Mouse (Mus musculus) stomach, embryonic 14.5 days (tissue): ENCODE measurements around the gene A4galt. TPM values are rescaled to one million over a fixed set of nuclear protein-coding genes. Genes with fewer than 3 reads are reported as not detected.

ENCODE experiments used
- ATAC-seq: fragments of 200-750 bp; cut with Nextera tagmentation; 2 replicates; pipeline ENCODE4 v1.8.0; 2017; ENCODE audit warnings: low read depth, moderate TSS enrichment; ENCODE audit not compliant: insufficient number of reproducible peaks, insufficient read depth, low FRiP score
- H3K27ac ChIP-seq: fragments of 300-500 bp; sonication (generic); 2 replicates; pipeline ENCODE4 v1.5.1; 2014; ENCODE audit warnings: mild to moderate bottlenecking, low read length, moderate library complexity, mixed read lengths
- H3K27me3 ChIP-seq: fragments of 300-500 bp; sonication (generic); 2 replicates; pipeline ENCODE4 v1.6.1; 2014; ENCODE audit warnings: low read length, control low read depth, mixed read lengths; ENCODE audit not compliant: control insufficient read depth, insufficient read depth
- H3K36me3 ChIP-seq: fragments of 300-500 bp; sonication (generic); 2 replicates; pipeline ENCODE4 v1.6.1; 2014; ENCODE audit warnings: mild to moderate bottlenecking, control low read depth, low read length, moderate library complexity, mixed read lengths; ENCODE audit not compliant: control insufficient read depth, insufficient read depth
- H3K4me1 ChIP-seq: fragments of 300-500 bp; sonication (generic); 2 replicates; pipeline ENCODE4 v1.6.1; 2014; ENCODE audit warnings: low read length, control low read depth, mixed read lengths; ENCODE audit not compliant: control insufficient read depth, insufficient read depth
- H3K4me2 ChIP-seq: fragments of 300-500 bp; sonication (generic); replicated peaks from 2 replicates; pipeline ENCODE4 v1.6.1; 2014; ENCODE audit warnings: low read depth, low read length, control low read depth
- H3K4me3 ChIP-seq: fragments of 300-500 bp; sonication (generic); 2 replicates; pipeline ENCODE4 v1.5.1; 2014; ENCODE audit warnings: low read depth, low read length, control low read depth
- H3K9ac ChIP-seq: fragments of 300-500 bp; sonication (generic); replicated peaks from 2 replicates; pipeline ENCODE4 v1.6.1; 2014; ENCODE audit warnings: low read depth, mild to moderate bottlenecking, control low read depth, low read length, moderate library complexity, mixed read lengths
- H3K9me3 ChIP-seq: fragments of 300-500 bp; sonication (generic); 2 replicates; pipeline ENCODE4 v1.6.1; 2016; ENCODE audit warnings: low read depth, low read length, control low read depth; ENCODE audit not compliant: control insufficient read depth
- WGBS: fragments of 180-500 bp; shearing (Covaris S2); extraction: QIAGEN DNeasy Blood & Tissue Kit; methylation state at CpG from one replicate; pipeline ENCODE4 v1.1.7; 2014; 5-methylcytosine and 5-hydroxymethylcytosine counted together
- polyA plus RNA-seq: library from polyadenylated mRNA; unstranded; fragments of >200 nt; fragmentation: Nextera tagmentation; extraction: Ambion mirVana; gene quantifications from 2 replicates; pipeline ENCODE4 v1.2.1, GENCODE M21; 2014

A4galt gene
- polyA plus RNA-seq, 1 experiment from 2014 or later = 9.6 TPM

DNA sequence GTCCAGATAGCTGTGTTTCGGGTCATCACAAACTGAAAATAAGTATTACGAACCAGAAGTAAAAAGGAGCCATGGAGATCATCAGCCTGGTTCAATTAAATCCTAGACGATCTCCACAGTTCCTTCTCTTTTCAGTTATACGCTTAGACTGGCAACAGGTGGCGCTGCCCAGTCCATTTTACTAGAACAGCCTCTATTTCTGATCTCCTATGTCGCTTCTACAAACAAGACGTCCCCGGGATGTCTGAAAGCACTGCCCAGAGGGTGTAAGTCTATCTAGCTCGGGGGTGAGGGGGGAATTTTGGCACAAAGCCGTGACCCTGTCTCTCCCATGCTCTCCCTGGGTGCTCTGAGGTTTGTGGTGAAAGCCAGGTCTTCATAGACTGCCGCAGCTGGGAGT lies 41.3 kb downstream of the A4galt start:
- Histone ChIP-seq H3K9me3 (no peaks in the 10 kb centered on the region), H3K4me2 (peak overlapping the region; percentile 44), H3K4me3 (peak overlapping the region; percentile 24), H3K9ac (no peak overlapping the region), H3K4me1 (0 out of 2 replicates have a peak, but pooled peaks cover 3% of the 10 kb centered on the region), H3K27ac (no peak overlapping the region), H3K36me3 (no peaks in the 10 kb centered on the region), H3K27me3 (no peaks in the 10 kb centered on the region)
- ATAC-seq = 0 out of 2 replicates have a peak, but pooled peaks have one; percentile 21
- 13% methylated on average over 11 of the region's 11 CpGs for WGBS

DNA sequence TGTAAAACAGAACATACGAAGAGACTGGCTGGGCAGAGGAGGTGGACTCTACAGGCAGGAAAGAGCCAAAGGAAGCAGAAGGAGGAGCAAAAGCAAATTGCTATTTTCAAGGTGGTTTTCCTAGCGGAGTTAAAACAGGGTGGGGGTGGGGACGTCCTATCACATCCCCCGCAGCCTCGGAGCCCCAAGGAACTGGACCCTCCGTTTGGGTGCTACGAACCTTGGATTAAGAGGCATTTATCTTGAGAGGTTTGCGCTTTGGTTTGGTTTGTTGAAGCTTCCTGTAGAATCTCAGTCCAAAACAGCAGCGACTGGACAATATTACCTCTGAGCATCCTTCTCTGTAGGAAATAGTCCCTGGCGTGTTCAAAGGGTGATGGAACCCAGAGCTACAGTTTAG lies 41.9 kb downstream of the A4galt start:
- ATAC-seq = no peak
- H3K27ac ChIP-seq = no peak overlapping the region
- no peaks in the 10 kb centered on the region for H3K9me3 ChIP-seq
- 0 out of 2 replicates have a peak, but pooled peaks cover 3% of the 10 kb centered on the region for H3K4me1 ChIP-seq
- WGBS = 11% methylated on average over 10 of the region's 10 CpGs
- peak overlapping the region; percentile 44 for H3K4me2 ChIP-seq
- H3K27me3 ChIP-seq = no peaks in the 10 kb centered on the region
- peak overlapping the region; percentile 24 for H3K4me3 ChIP-seq
- H3K36me3 ChIP-seq = no peaks in the 10 kb centered on the region
- no peak overlapping the region for H3K9ac ChIP-seq

- Histone ChIP-seq H3K4me1 (0 out of 2 replicates have a peak, but pooled peaks cover 3% of the 10 kb centered on the region), H3K4me3 (peak overlapping the region; percentile 24), H3K9ac (no peak overlapping the region), H3K9me3 (no peaks in the 10 kb centered on the region), H3K4me2 (peak overlapping the region; percentile 44), H3K36me3 (no peaks in the 10 kb centered on the region), H3K27ac (no peak overlapping the region), H3K27me3 (no peaks in the 10 kb centered on the region)
- WGBS = 43% methylated on average over 4 of the region's 4 CpGs
- ATAC-seq = no peak
Observed at GRCm38 (mm10) chr15:83209092-83209695, 42.4 kb downstream of the A4galt start.

- no peaks in the 10 kb centered on the region for H3K27me3 ChIP-seq
- no peaks in the 10 kb centered on the region for H3K36me3 ChIP-seq
- no peak overlapping the region for H3K27ac ChIP-seq
- H3K4me3 ChIP-seq = no peak overlapping the region
- 20% methylated on average over 10 of the region's 10 CpGs for WGBS
- no peak for ATAC-seq
- H3K9ac ChIP-seq = no peak overlapping the region
- H3K4me2 ChIP-seq = no peak overlapping the region
- H3K9me3 ChIP-seq = no peaks in the 10 kb centered on the region
- H3K4me1 ChIP-seq = 0 out of 2 replicates have a peak, but pooled peaks cover 2% of the 10 kb centered on the region
Observed at GRCm38 (mm10) chr15:83204731-83205451, 46.7 kb downstream of the A4galt start.

- Histone ChIP-seq H3K4me2 (no peak overlapping the region), H3K27ac (no peak overlapping the region), H3K4me1 (no peaks in the 10 kb centered on the region), H3K4me3 (no peak overlapping the region), H3K9ac (no peak overlapping the region), H3K27me3 (no peaks in the 10 kb centered on the region), H3K36me3 (no peaks in the 10 kb centered on the region), H3K9me3 (no peaks in the 10 kb centered on the region)
- no peak for ATAC-seq
- WGBS = 58% methylated on average over 4 of the region's 4 CpGs
Observed at GRCm38 (mm10) chr15:83202412-83202811, 49.2 kb downstream of the A4galt start.

- H3K27me3 ChIP-seq = no peaks in the 10 kb centered on the region
Observed at GRCm38 (mm10) chr15:83193413-83193812, 58.2 kb downstream of the A4galt start.

DNA sequence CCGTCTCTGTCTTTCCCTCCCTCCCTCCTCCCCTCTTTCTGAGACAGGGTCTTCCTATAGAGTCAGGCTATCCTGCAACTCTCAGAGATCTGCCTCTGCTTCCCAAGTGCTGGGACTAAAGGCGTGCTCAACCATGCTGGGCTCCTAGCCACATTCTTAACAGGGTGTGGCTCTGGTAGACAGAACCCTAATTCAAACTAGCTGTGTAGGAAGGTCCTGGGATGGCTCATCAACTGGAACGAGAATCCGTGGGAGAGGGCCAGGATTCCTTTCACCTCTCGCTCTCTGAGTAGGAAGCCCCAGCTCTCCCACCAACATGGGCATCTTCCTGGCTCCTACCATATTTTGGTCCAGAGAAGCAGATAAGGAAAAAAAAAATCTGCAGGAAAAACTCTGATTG lies 69.2 kb downstream of the A4galt start:
- no peak overlapping the region for H3K4me2 ChIP-seq
- no peaks in the 10 kb centered on the region for H3K4me1 ChIP-seq
- no peaks in the 10 kb centered on the region for H3K27me3 ChIP-seq
- H3K27ac ChIP-seq = no peak overlapping the region
- no peak overlapping the region for H3K4me3 ChIP-seq
- H3K36me3 ChIP-seq = no peaks in the 10 kb centered on the region
- H3K9ac ChIP-seq = no peak overlapping the region
- no peaks in the 10 kb centered on the region for H3K9me3 ChIP-seq
- ATAC-seq = no peak
- WGBS = 64% methylated on average over 5 of the region's 5 CpGs

More at GRCm38 (mm10) chr15:83193413-83193812, 58.2 kb downstream of the A4galt start:
- ATAC-seq = no peak
- no peaks in the 10 kb centered on the region for H3K36me3 ChIP-seq
- 94% methylated on average over 4 of the region's 4 CpGs for WGBS
- H3K9me3 ChIP-seq = no peaks in the 10 kb centered on the region
- no peak overlapping the region for H3K9ac ChIP-seq
- no peaks in the 10 kb centered on the region for H3K4me1 ChIP-seq
- H3K4me3 ChIP-seq = no peak overlapping the region
- no peak overlapping the region for H3K27ac ChIP-seq
- H3K4me2 ChIP-seq = no peak overlapping the region

- ATAC-seq = no peak
- H3K27me3 ChIP-seq = no peaks in the 10 kb centered on the region
- H3K36me3 ChIP-seq = no peaks in the 10 kb centered on the region
- H3K4me2 ChIP-seq = no peak overlapping the region
- H3K9ac ChIP-seq = no peak overlapping the region
- no peak overlapping the region for H3K4me3 ChIP-seq
- H3K4me1 ChIP-seq = no peaks in the 10 kb centered on the region
- no peak overlapping the region for H3K27ac ChIP-seq
- no peaks in the 10 kb centered on the region for H3K9me3 ChIP-seq
- 45% methylated on average over 4 of the region's 4 CpGs for WGBS
Observed at GRCm38 (mm10) chr15:83181800-83182330, 69.7 kb downstream of the A4galt start.
